Mouse (Mus musculus) midbrain, embryonic 15.5 days (tissue): ENCODE measurements around the gene BC049715. TPM values are rescaled to one million over a fixed set of nuclear protein-coding genes. Genes with fewer than 3 reads are reported as not detected.

Experiments used
- ATAC-seq: fragments of 200-750 bp; cut with Nextera tagmentation; replicated peaks from 2 replicates; pipeline ENCODE4 v1.8.0; 2017; ENCODE audit warnings: moderate TSS enrichment
- H3K27ac ChIP-seq: fragments of 300-500 bp; sonication (generic); 2 replicates; pipeline ENCODE4 v1.5.1; 2015; ENCODE audit warnings: mild to moderate bottlenecking, inconsistent platforms
- H3K27me3 ChIP-seq: fragments of 300-500 bp; sonication (generic); replicated peaks from 2 replicates; pipeline ENCODE4 v1.6.1; 2015; ENCODE audit warnings: inconsistent platforms
- H3K36me3 ChIP-seq: fragments of 300-500 bp; sonication (generic); replicated peaks from 2 replicates; pipeline ENCODE4 v1.6.1; 2015; ENCODE audit warnings: inconsistent platforms
- H3K4me1 ChIP-seq: fragments of 300-500 bp; sonication (generic); 2 replicates; pipeline ENCODE4 v1.6.1; 2015; ENCODE audit warnings: inconsistent platforms
- H3K4me2 ChIP-seq: fragments of 300-500 bp; sonication (generic); 2 replicates; pipeline ENCODE4 v1.6.1; 2015; ENCODE audit warnings: inconsistent platforms, mild to moderate bottlenecking, moderate library complexity
- H3K4me3 ChIP-seq: fragments of 300-500 bp; sonication (generic); 2 replicates; pipeline ENCODE4 v1.5.1; 2015; ENCODE audit warnings: mild to moderate bottlenecking, inconsistent platforms
- H3K9ac ChIP-seq: fragments of 300-500 bp; sonication (generic); 2 replicates; pipeline ENCODE4 v1.6.1; 2015; ENCODE audit warnings: mild to moderate bottlenecking, inconsistent platforms
- H3K9me3 ChIP-seq: fragments of 300-500 bp; sonication (generic); 2 replicates; pipeline ENCODE4 v1.6.1; 2016; ENCODE audit warnings: inconsistent platforms
- WGBS: fragments of 180-500 bp; shearing (Covaris S2); methylation state at CpG from one replicate; pipeline ENCODE4 v1.1.7; 2015; ENCODE audit warnings: mixed read lengths; 5-methylcytosine and 5-hydroxymethylcytosine counted together
- polyA plus RNA-seq: library from polyadenylated mRNA; unstranded; fragments of >200 nt; fragmentation: Nextera tagmentation; extraction: Ambion mirVana; gene quantifications from 2 replicates; pipeline ENCODE4 v1.2.1, GENCODE M21; 2015

The BC049715 gene
- polyA plus RNA-seq, 1 experiment from 2014 or later, result 1.5 TPM

GRCm38 (mm10) chr6:136801274-136801673 lies 26.2 kb upstream of the BC049715 start:
- Histone ChIP-seq H3K9me3 (no peaks in the 10 kb centered on the region), H3K9ac (no peak overlapping the region), H3K27me3 (no peaks in the 10 kb centered on the region), H3K27ac (no peak overlapping the region), H3K4me3 (no peak overlapping the region), H3K4me2 (no peak overlapping the region), H3K36me3 (no peaks in the 10 kb centered on the region), H3K4me1 (peaks cover 16% of the 10 kb centered on the region)
- ATAC-seq, result no peak
- WGBS, result 89% methylated on average over 6 of the region's 6 CpGs

GRCm38 (mm10) chr6:136803093-136803738 lies 24.2 kb upstream of the BC049715 start:
- H3K4me1 ChIP-seq, result peaks cover 27% of the 10 kb centered on the region

GRCm38 (mm10) chr6:136803739-136804633 lies 23.4 kb upstream of the BC049715 start, which contains the start of gene Hist4h4:
Gene Hist4h4 (minus strand): TSS chr6:136804415.
- Histone ChIP-seq H3K27me3 (no peaks in the 10 kb centered on the region), H3K36me3 (no peaks in the 10 kb centered on the region), H3K27ac (peak within 1 kb of the TSS; percentile 100), H3K4me2 (peak within 1 kb of the TSS; percentile 85), H3K4me1 (peaks cover 31% of the 10 kb centered on the region), H3K9me3 (no peaks in the 10 kb centered on the region), H3K4me3 (peak within 1 kb of the TSS; percentile 85), H3K9ac (peak within 1 kb of the TSS; percentile 96)
- under 1% methylated on average over 50 of the region's 50 CpGs for WGBS
- peak; percentile 82 for ATAC-seq

More at GRCm38 (mm10) chr6:136803093-136803738, 24.2 kb upstream of the BC049715 start:
- Histone ChIP-seq H3K9ac (peak overlapping the region; percentile 96), H3K27ac (peak overlapping the region; percentile 100), H3K4me2 (peak overlapping the region; percentile 85), H3K9me3 (no peaks in the 10 kb centered on the region), H3K27me3 (no peaks in the 10 kb centered on the region), H3K4me3 (peak overlapping the region; percentile 85), H3K36me3 (no peaks in the 10 kb centered on the region)
- WGBS, result 24% methylated on average over 12 of the region's 12 CpGs
- no peak for ATAC-seq

- 36% methylated on average over 9 of the region's 9 CpGs for WGBS
- Histone ChIP-seq H3K9me3 (no peaks in the 10 kb centered on the region), H3K4me3 (peak overlapping the region; percentile 85), H3K4me1 (peaks cover 39% of the 10 kb centered on the region), H3K36me3 (no peaks in the 10 kb centered on the region), H3K4me2 (peak overlapping the region; percentile 85), H3K9ac (no peak overlapping the region; the same call in 1 of the 2 replicates), H3K27me3 (no peaks in the 10 kb centered on the region), H3K27ac (peak overlapping the region; percentile 100)
- ATAC-seq, result no peak
Measured at GRCm38 (mm10) chr6:136804705-136805408, 22.6 kb upstream of the BC049715 start.

- Histone ChIP-seq H3K9me3 (no peaks in the 10 kb centered on the region), H3K27me3 (no peaks in the 10 kb centered on the region), H3K4me3 (no peak overlapping the region), H3K4me1 (peaks cover 40% of the 10 kb centered on the region), H3K27ac (peak overlapping the region; percentile 100; the same call in 1 of the 2 replicates), H3K4me2 (no peak overlapping the region), H3K9ac (no peak overlapping the region), H3K36me3 (no peaks in the 10 kb centered on the region)
- 82% methylated on average over 1 of the region's 1 CpGs for WGBS
- ATAC-seq, result no peak
Measured at GRCm38 (mm10) chr6:136805409-136805775, 22.0 kb upstream of the BC049715 start.

- H3K4me3 ChIP-seq, result no peak overlapping the region
Measured at GRCm38 (mm10) chr6:136806819-136807218, 20.6 kb upstream of the BC049715 start.

GRCm38 (mm10) chr6:136807395-136808013 lies 19.9 kb upstream of the BC049715 start:
- no peaks in the 10 kb centered on the region for H3K27me3 ChIP-seq
- peak overlapping the region; percentile 80 for H3K27ac ChIP-seq
- ATAC-seq, result peak; percentile 7
- peak overlapping the region; percentile 89 for H3K4me3 ChIP-seq
- H3K9me3 ChIP-seq, result no peaks in the 10 kb centered on the region
- peaks cover 6% of the 10 kb centered on the region; the same call in 1 of the 2 replicates for H3K36me3 ChIP-seq
- WGBS, result 27% methylated on average over 18 of the region's 18 CpGs
- peak overlapping the region; percentile 35 for H3K9ac ChIP-seq
- H3K4me2 ChIP-seq, result peak overlapping the region; percentile 77
- H3K4me1 ChIP-seq, result peaks cover 40% of the 10 kb centered on the region

More at GRCm38 (mm10) chr6:136806819-136807218, 20.6 kb upstream of the BC049715 start:
- H3K27ac ChIP-seq, result no peak overlapping the region
- no peaks in the 10 kb centered on the region for H3K36me3 ChIP-seq
- H3K9ac ChIP-seq, result no peak overlapping the region
- WGBS, result 71% methylated on average over 5 of the region's 5 CpGs
- H3K4me2 ChIP-seq, result no peak overlapping the region; the same call in 1 of the 2 replicates
- H3K27me3 ChIP-seq, result no peaks in the 10 kb centered on the region
- peaks cover 40% of the 10 kb centered on the region for H3K4me1 ChIP-seq
- no peak for ATAC-seq
- H3K9me3 ChIP-seq, result no peaks in the 10 kb centered on the region

- H3K4me3 ChIP-seq, result peak within 1 kb of the TSS; percentile 89
- no peaks in the 10 kb centered on the region for H3K27me3 ChIP-seq
- no peaks in the 10 kb centered on the region for H3K9me3 ChIP-seq
- peak within 1 kb of the TSS; percentile 77 for H3K4me2 ChIP-seq
- H3K4me1 ChIP-seq, result peaks cover 37% of the 10 kb centered on the region
- WGBS, result under 1% methylated on average over 34 of the region's 34 CpGs
- H3K27ac ChIP-seq, result peak within 1 kb of the TSS; percentile 80
- ATAC-seq, result peak; percentile 91
- peaks cover 8% of the 10 kb centered on the region; the same call in 1 of the 2 replicates for H3K36me3 ChIP-seq
- H3K9ac ChIP-seq, result peak within 1 kb of the TSS; percentile 64
Measured at GRCm38 (mm10) chr6:136808014-136808417, 19.4 kb upstream of the BC049715 start, which contains the start of gene H2afj. Gene H2afj (plus strand): TSS chr6:136808244.

GRCm38 (mm10) chr6:136808631-136809046 lies 18.8 kb upstream of the BC049715 start:
- under 1% methylated on average over 28 of the region's 28 CpGs for WGBS

GRCm38 (mm10) chr6:136809077-136809476 lies 18.3 kb upstream of the BC049715 start:
- 36% methylated on average over 14 of the region's 14 CpGs for WGBS
- H3K4me3 ChIP-seq, result peak overlapping the region; percentile 89
- no peaks in the 10 kb centered on the region for H3K9me3 ChIP-seq
- peaks cover 17% of the 10 kb centered on the region; the same call in 1 of the 2 replicates for H3K36me3 ChIP-seq
- ATAC-seq, result no peak
- peak overlapping the region; percentile 64; the same call in 1 of the 2 replicates for H3K9ac ChIP-seq
- peak overlapping the region; percentile 77 for H3K4me2 ChIP-seq
- no peaks in the 10 kb centered on the region for H3K27me3 ChIP-seq
- no peak overlapping the region for H3K27ac ChIP-seq
- peaks cover 32% of the 10 kb centered on the region for H3K4me1 ChIP-seq

More at GRCm38 (mm10) chr6:136808631-136809046, 18.8 kb upstream of the BC049715 start:
- Histone ChIP-seq H3K4me3 (peak overlapping the region; percentile 89), H3K27ac (peak overlapping the region; percentile 78; the same call in 1 of the 2 replicates), H3K27me3 (no peaks in the 10 kb centered on the region), H3K36me3 (peaks cover 13% of the 10 kb centered on the region; the same call in 1 of the 2 replicates), H3K4me2 (peak overlapping the region; percentile 77), H3K9me3 (no peaks in the 10 kb centered on the region), H3K9ac (peak overlapping the region; percentile 64), H3K4me1 (peaks cover 32% of the 10 kb centered on the region)
- peak; percentile 12 for ATAC-seq

GRCm38 (mm10) chr6:136809673-136810072 lies 17.8 kb upstream of the BC049715 start:
- Histone ChIP-seq H3K4me2 (peak overlapping the region; percentile 77), H3K9ac (no peak overlapping the region), H3K9me3 (no peaks in the 10 kb centered on the region), H3K36me3 (peaks cover 23% of the 10 kb centered on the region; the same call in 1 of the 2 replicates), H3K27me3 (no peaks in the 10 kb centered on the region), H3K27ac (no peak overlapping the region), H3K4me3 (no peak overlapping the region), H3K4me1 (peaks cover 29% of the 10 kb centered on the region)
- ATAC-seq, result no peak
- WGBS, result 79% methylated on average over 13 of the region's 13 CpGs
